Mouse (Mus musculus) urinary bladder, postnatal 25 days (tissue): ENCODE data around the gene Klf1.
"Not testable (repeated sequence)": the region's sequence is repeated elsewhere in the genome, so short reads cannot be mapped to it uniquely, and the experiment has no call there.

Experiments
- DNase-seq: peaks from one replicate; pipeline ENCODE4 v3.0.0; 2022; ENCODE audit warnings: low spot score

Gene Klf1

GRCm38 (mm10) chr8:84907493-84907892 lies 5.8 kb downstream of the Klf1 start:
- no peak for DNase-seq

- DNase-seq: not testable (repeated sequence)
Measured at GRCm38 (mm10) chr8:84907979-84908378, 6.3 kb downstream of the Klf1 start.

- peak; percentile 83 for DNase-seq
Measured at GRCm38 (mm10) chr8:84908421-84909161, 6.9 kb downstream of the Klf1 start, which contains the start of gene Dnase2a. Gene Dnase2a (plus strand): TSS chr8:84908560.

- no peak for DNase-seq
Measured at GRCm38 (mm10) chr8:84909162-84909767, 7.5 kb downstream of the Klf1 start.

GRCm38 (mm10) chr8:84909949-84910348 lies 8.2 kb downstream of the Klf1 start:
- DNase-seq: no peak

- no peak for DNase-seq
Measured at GRCm38 (mm10) chr8:84910551-84910950, 8.8 kb downstream of the Klf1 start.

- DNase-seq: no peak
Measured at GRCm38 (mm10) chr8:84911854-84912253, 10.1 kb downstream of the Klf1 start.

- no peak for DNase-seq
Measured at GRCm38 (mm10) chr8:84912391-84912790, 10.7 kb downstream of the Klf1 start.

- DNase-seq: peak; percentile 64
Measured at GRCm38 (mm10) chr8:84912895-84913501, 11.3 kb downstream of the Klf1 start.

- DNase-seq: no peak
Measured at GRCm38 (mm10) chr8:84913502-84913900, 11.8 kb downstream of the Klf1 start.

GRCm38 (mm10) chr8:84913960-84914359 lies 12.2 kb downstream of the Klf1 start:
- DNase-seq: no peak

- no peak for DNase-seq
Measured at GRCm38 (mm10) chr8:84915269-84915668, 13.5 kb downstream of the Klf1 start.

- DNase-seq: no peak
Measured at GRCm38 (mm10) chr8:84917781-84918180, 16.1 kb downstream of the Klf1 start.

GRCm38 (mm10) chr8:84918646-84919045 lies 16.9 kb downstream of the Klf1 start:
- no peak for DNase-seq

GRCm38 (mm10) chr8:84921596-84921995 lies 19.9 kb downstream of the Klf1 start:
- DNase-seq: no peak

- no peak for DNase-seq
Measured at GRCm38 (mm10) chr8:84925557-84925956, 23.8 kb downstream of the Klf1 start.

GRCm38 (mm10) chr8:84927513-84927912 lies 25.8 kb downstream of the Klf1 start:
- no peak for DNase-seq

GRCm38 (mm10) chr8:84928456-84929306 lies 27.0 kb downstream of the Klf1 start:
- DNase-seq: peak; percentile 73

- DNase-seq: no peak
Measured at GRCm38 (mm10) chr8:84930582-84930981, 28.9 kb downstream of the Klf1 start.

GRCm38 (mm10) chr8:84933767-84934559 lies 32.2 kb downstream of the Klf1 start:
- no peak for DNase-seq

GRCm38 (mm10) chr8:84934860-84935259 lies 33.1 kb downstream of the Klf1 start:
- no peak for DNase-seq
